Mouse (Mus musculus) heart, postnatal 0 days (tissue): ENCODE data around the gene BC004004. TPM values are rescaled to one million over a fixed set of nuclear protein-coding genes. Genes with fewer than 3 reads are reported as not detected.

Experiments used
- ATAC-seq: fragments of 200-750 bp; cut with Nextera tagmentation; 2 replicates; pipeline ENCODE4 v1.8.0; 2017; ENCODE audit warnings: low read depth, moderate number of reproducible peaks, moderate library complexity; ENCODE audit not compliant: insufficient read depth
- DNase-seq: peaks from one replicate; pipeline ENCODE4 v3.0.0-alpha.2; 2016; ENCODE audit warnings: low spot score
- H3K27ac ChIP-seq: fragments of 300-500 bp; sonication (generic); 2 replicates; pipeline ENCODE4 v1.5.1; 2014; ENCODE audit warnings: low read depth, mild to moderate bottlenecking
- H3K27me3 ChIP-seq: fragments of 300-500 bp; sonication (generic); 2 replicates; pipeline ENCODE4 v1.6.1; 2014; ENCODE audit warnings: low read length, mixed read lengths; ENCODE audit not compliant: control insufficient read depth, insufficient read depth
- H3K36me3 ChIP-seq: fragments of 300-500 bp; sonication (generic); replicated peaks from 2 replicates; pipeline ENCODE4 v1.6.1; 2014; ENCODE audit warnings: low read length, mixed read lengths; ENCODE audit not compliant: control insufficient read depth, insufficient read depth
- H3K4me1 ChIP-seq: fragments of 300-500 bp; sonication (generic); 2 replicates; pipeline ENCODE4 v1.6.1; 2014; ENCODE audit warnings: antibody characterized with exemption; ENCODE audit not compliant: control insufficient read depth, insufficient read depth
- H3K4me2 ChIP-seq: fragments of 300-500 bp; sonication (generic); 2 replicates; pipeline ENCODE4 v1.6.1; 2014; ENCODE audit warnings: low read depth, mild to moderate bottlenecking, low read length, moderate library complexity
- H3K4me3 ChIP-seq: fragments of 300-500 bp; sonication (generic); 2 replicates; pipeline ENCODE4 v1.5.1; 2014; ENCODE audit warnings: low read depth, low read length
- H3K9ac ChIP-seq: fragments of 300-500 bp; sonication (generic); replicated peaks from 2 replicates; pipeline ENCODE4 v1.6.1; 2014; ENCODE audit warnings: low read depth, low read length, mixed read lengths
- H3K9me3 ChIP-seq: fragments of 300-500 bp; sonication (generic); replicated peaks from 2 replicates; pipeline ENCODE4 v1.6.1; 2016; ENCODE audit warnings: low read length; ENCODE audit not compliant: control insufficient read depth
- CTCF ChIP-seq: IDR thresholded peaks from 2 replicates; pipeline ENCODE4 v1.5.1; 2016; ENCODE audit warnings: antibody characterized with exemption, control low read depth, low read depth
- EP300 ChIP-seq: IDR thresholded peaks from 2 replicates; pipeline ENCODE4 v1.6.1; 2016; ENCODE audit warnings: antibody characterized with exemption, low read depth
- WGBS: fragments of 180-500 bp; shearing (Covaris S2); extraction: QIAGEN DNeasy Blood & Tissue Kit; methylation state at CpG from one replicate; pipeline ENCODE4 v1.1.7; 2014; 5-methylcytosine and 5-hydroxymethylcytosine counted together
- polyA plus RNA-seq: library from polyadenylated mRNA; unstranded; fragments of >200 nt; fragmentation: Nextera tagmentation; extraction: Ambion mirVana; gene quantifications from 2 replicates; pipeline ENCODE4 v1.2.1, GENCODE M21; 2015
- total RNA-seq: library from RNA; depleted of rRNA; stranded (reverse); fragments of >200 nt; gene quantifications from 2 replicates; pipeline ENCODE4 v1.2.3, GENCODE M21; 2014; ENCODE audit warnings: low replicate concordance

Gene BC004004
- total and polyA plus RNA-seq, 2 experiments from 2014 or later: 140 to 234 TPM

- Histone ChIP-seq H3K27me3 (peaks cover 46% of the 10 kb centered on the region), H3K9me3 (no peaks in the 10 kb centered on the region), H3K36me3 (no peaks in the 10 kb centered on the region), H3K4me2 (peak within 1 kb of the TSS; percentile 88), H3K4me3 (peak within 1 kb of the TSS; percentile 60), H3K9ac (peak within 1 kb of the TSS; percentile 41), H3K27ac (no peak within 1 kb of the TSS), H3K4me1 (no peaks in the 10 kb centered on the region)
- WGBS: 1% methylated on average over 41 of the region's 73 CpGs
- peak; percentile 48; the same call in 1 of the 2 replicates for ATAC-seq
- DNase-seq: no peak
- no peak for TF ChIP-seq EP300
Observed at GRCm38 (mm10) chr17:29237772-29238420, 30.7 kb upstream of the BC004004 start, which contains the start of gene Cpne5. Gene Cpne5, minus strand, starts transcription at chr17:29238167.

DNA sequence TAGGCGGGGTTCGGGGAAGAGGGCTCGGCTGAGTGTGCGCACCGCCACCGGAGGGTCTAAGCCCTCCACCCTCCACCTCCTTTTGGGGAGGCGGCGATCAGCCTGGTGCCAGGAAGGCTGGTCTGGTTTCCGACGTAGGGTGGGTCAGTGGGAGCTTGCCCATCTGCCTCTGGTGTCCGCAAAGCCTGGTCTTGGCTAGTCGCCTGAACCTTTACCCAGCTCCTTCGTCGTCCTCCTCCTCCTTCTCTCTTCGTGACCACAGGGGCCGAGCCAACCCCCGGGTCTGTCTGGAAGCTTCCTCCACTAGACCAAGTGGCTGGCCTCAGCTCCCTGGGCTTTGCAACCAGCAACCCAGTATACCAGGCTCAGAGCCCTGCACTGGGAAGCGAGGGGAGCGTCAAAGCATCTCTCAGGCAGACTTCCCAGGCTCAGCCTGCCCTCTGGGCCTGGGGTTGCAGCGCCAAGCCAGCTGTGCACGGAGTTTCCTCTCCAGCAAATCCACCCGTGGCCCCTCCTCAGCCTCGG, 30.1 kb upstream of the BC004004 start:
- H3K4me3 ChIP-seq: peak overlapping the region; percentile 60
- no peak overlapping the region for H3K27ac ChIP-seq
- no peaks in the 10 kb centered on the region for H3K9me3 ChIP-seq
- H3K4me2 ChIP-seq: peak overlapping the region; percentile 88
- no peaks in the 10 kb centered on the region for H3K36me3 ChIP-seq
- ATAC-seq (0 out of 2 replicates have a peak, but pooled peaks have one; percentile 20), DNase-seq (no peak)
- TF ChIP-seq CTCF (no peak), EP300 (no peak)
- WGBS: 4% methylated on average over 18 of the region's 23 CpGs
- peak overlapping the region; percentile 41 for H3K9ac ChIP-seq
- H3K4me1 ChIP-seq: no peaks in the 10 kb centered on the region
- H3K27me3 ChIP-seq: peaks cover 50% of the 10 kb centered on the region

DNA sequence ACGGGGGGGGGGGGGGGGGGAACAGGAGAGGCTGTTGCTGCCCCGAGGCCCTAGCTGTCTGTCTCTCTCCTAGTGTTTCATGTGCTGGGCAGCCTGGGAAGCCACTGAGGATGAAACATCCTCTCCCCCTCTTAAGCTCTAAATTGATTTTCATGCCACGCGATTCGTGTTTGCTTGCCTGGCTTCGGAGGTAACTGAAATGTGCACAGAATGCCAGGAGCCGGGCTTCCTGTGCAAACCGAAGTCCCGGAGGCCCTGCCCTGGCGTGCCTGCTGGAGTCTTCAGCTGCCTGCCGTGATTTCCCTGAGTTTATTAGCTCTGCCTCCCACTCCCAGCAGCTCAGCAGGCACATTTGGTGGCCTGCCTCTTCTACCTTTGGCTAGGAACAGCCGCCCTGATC, 23.7 kb upstream of the BC004004 start:
- 58% methylated on average over 12 of the region's 12 CpGs for WGBS
- DNase-seq (no peak), ATAC-seq (no peak)
- Histone ChIP-seq H3K27me3 (peaks cover 13% of the 10 kb centered on the region; the same call in 1 of the 2 replicates), H3K4me2 (no peak overlapping the region), H3K36me3 (no peaks in the 10 kb centered on the region), H3K9me3 (no peaks in the 10 kb centered on the region), H3K9ac (no peak overlapping the region), H3K27ac (no peak overlapping the region), H3K4me3 (no peak overlapping the region), H3K4me1 (peaks cover 29% of the 10 kb centered on the region)
- TF ChIP-seq EP300: no peak
- TF ChIP-seq CTCF: no peak

DNA sequence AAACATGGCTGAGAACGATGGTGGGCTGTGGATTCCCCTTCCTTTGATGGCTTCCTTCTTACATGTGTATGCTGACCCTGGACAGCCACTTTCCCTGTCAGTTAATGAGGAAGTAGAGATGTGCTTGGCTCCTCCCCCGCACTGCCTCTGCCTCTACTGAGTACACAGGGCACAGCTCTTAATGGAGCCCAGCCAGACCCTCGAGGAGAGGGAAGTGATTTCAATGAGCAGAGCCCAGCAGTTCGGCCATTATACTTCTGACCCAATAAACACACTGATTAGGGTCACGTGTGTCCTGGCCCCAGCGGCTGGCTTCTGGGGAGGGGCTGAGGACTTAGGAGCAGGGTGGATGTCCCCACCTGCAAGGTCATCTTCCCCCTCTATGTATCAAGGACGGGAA, 22.9 kb upstream of the BC004004 start:
- DNase-seq (no peak), ATAC-seq (no peak)
- Histone ChIP-seq H3K4me2 (no peak overlapping the region), H3K9me3 (no peaks in the 10 kb centered on the region), H3K27me3 (peaks cover 6% of the 10 kb centered on the region; the same call in 1 of the 2 replicates), H3K4me3 (no peak overlapping the region), H3K9ac (no peak overlapping the region), H3K27ac (no peak overlapping the region), H3K4me1 (peaks cover 37% of the 10 kb centered on the region), H3K36me3 (peaks cover 4% of the 10 kb centered on the region)
- WGBS: 53% methylated on average over 7 of the region's 7 CpGs
- TF ChIP-seq CTCF: no peak

DNA sequence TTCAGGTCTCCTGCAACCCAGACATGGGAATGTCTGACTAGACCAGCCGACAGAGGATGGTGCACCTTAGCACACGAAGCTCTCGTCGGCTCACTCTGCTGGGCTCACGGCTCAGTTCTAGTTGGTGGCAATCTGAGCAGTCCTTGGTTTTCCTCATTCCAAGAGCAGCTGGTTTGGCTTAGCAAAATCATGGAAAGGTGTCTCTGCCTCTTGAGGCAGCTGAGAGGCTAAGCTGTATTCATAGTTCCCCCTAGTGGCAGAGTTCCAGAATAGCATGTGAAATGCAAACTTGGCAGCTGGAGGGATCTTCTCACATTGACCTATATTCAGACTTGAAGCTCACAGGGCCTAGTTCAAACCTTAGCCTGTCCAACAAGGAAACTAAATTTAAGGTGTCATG, 22.0 kb upstream of the BC004004 start:
- Histone ChIP-seq H3K9me3 (no peaks in the 10 kb centered on the region), H3K4me3 (no peak overlapping the region), H3K36me3 (peaks cover 4% of the 10 kb centered on the region), H3K27ac (no peak overlapping the region), H3K4me2 (no peak overlapping the region), H3K9ac (no peak overlapping the region), H3K4me1 (peaks cover 46% of the 10 kb centered on the region), H3K27me3 (peaks cover 6% of the 10 kb centered on the region; the same call in 1 of the 2 replicates)
- 24% methylated on average over 5 of the region's 5 CpGs for WGBS
- ATAC-seq: peak; percentile 45
- peak; percentile 89 for DNase-seq
- TF ChIP-seq CTCF: peak; percentile 96
- TF ChIP-seq EP300: no peak
